Comparison of ENCODE assay signal across 23 mouse cellular contexts in the genomic region with DNA sequence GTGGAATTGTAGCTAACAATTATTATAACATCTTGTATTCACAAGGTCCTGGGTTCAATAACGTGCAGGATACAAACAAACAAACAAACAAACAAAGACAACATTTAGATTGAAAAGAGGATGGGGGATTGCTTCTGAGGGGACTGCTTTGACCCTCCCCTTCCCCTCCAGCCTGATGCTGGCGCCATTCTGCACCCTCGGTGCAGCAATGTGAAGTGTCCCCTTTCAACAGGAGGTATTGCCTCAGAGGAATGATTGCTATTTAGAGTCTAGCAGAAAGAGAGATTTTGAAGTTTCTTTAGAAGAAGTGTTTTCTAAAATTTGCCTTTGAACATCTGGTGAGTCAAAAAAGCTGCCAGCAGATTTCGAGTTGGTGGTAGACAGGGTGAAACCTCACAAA.
"Had no signal": no experiment of that assay in that cellular context is flagged by ENCODE, and none has a peak within 500 bp of the region (broad histone marks: within the 10 kb centered on the region; RNA-seq: fewer than 3 reads in every experiment).

No protein-coding gene starts in this region.

- H3K36me3 ChIP-seq: heart, embryonic 13.5 days; heart, embryonic 15.5 days; hindbrain, embryonic 13.5 days; hindbrain, embryonic 15.5 days; intestine, embryonic 15.5 days; limb, embryonic 10.5 days; limb, embryonic 12.5 days had no signal

- H3K9me3 ChIP-seq: heart, embryonic 13.5 days; heart, embryonic 15.5 days; hindbrain, embryonic 13.5 days; hindbrain, embryonic 15.5 days; intestine, embryonic 15.5 days; limb, embryonic 10.5 days; limb, embryonic 12.5 days had no signal

- H3K9ac ChIP-seq: heart, embryonic 13.5 days; heart, embryonic 15.5 days; hindbrain, embryonic 13.5 days; hindbrain, embryonic 15.5 days; intestine, embryonic 15.5 days; limb, embryonic 12.5 days had no signal

- H3K4me2 ChIP-seq: heart, embryonic 11.5 days; heart, embryonic 13.5 days; heart, embryonic 15.5 days; hindbrain, embryonic 13.5 days; hindbrain, embryonic 15.5 days; intestine, embryonic 15.5 days; limb, embryonic 12.5 days had no signal

- ATAC-seq: hindbrain, postnatal 0 days; intestine, embryonic 15.5 days; intestine, postnatal 0 days had no signal

- H3K27ac ChIP-seq: heart, embryonic 13.5 days; heart, embryonic 15.5 days; hindbrain, embryonic 13.5 days; hindbrain, embryonic 15.5 days; hindbrain, postnatal 0 days; intestine, embryonic 15.5 days; layer of hippocampus, adult 2 months; left cerebral cortex, adult 2 months; limb, embryonic 10.5 days; limb, embryonic 12.5 days had no signal

- H3K4me3 ChIP-seq: heart, embryonic 13.5 days; heart, embryonic 15.5 days; hindbrain, embryonic 13.5 days; hindbrain, embryonic 15.5 days; intestine, embryonic 15.5 days; layer of hippocampus, adult 2 months; left cerebral cortex, adult 2 months; limb, embryonic 10.5 days; limb, embryonic 12.5 days had no signal

- H3K4me1 ChIP-seq: heart, embryonic 15.5 days; hindbrain, embryonic 13.5 days; hindbrain, embryonic 15.5 days; intestine, embryonic 15.5 days; limb, embryonic 10.5 days; limb, embryonic 12.5 days had no signal

- H3K27me3 ChIP-seq: heart, embryonic 13.5 days; heart, embryonic 15.5 days; hindbrain, embryonic 13.5 days; hindbrain, embryonic 15.5 days; intestine, embryonic 15.5 days; limb, embryonic 12.5 days had no signal

- DNase-seq: gastrocnemius, postnatal 14 days; gastrocnemius, postnatal 36 days; heart, adult 18-20 months; heart, postnatal 14 days; heart, postnatal 36 days; kidney, adult 18-20 months; kidney, adult 8-10 months; kidney, postnatal 10 days; kidney, postnatal 25 days; kidney, postnatal 4 days; liver had no signal
